8 mouse cellular contexts compared by ENCODE assay signal in the genomic region with DNA sequence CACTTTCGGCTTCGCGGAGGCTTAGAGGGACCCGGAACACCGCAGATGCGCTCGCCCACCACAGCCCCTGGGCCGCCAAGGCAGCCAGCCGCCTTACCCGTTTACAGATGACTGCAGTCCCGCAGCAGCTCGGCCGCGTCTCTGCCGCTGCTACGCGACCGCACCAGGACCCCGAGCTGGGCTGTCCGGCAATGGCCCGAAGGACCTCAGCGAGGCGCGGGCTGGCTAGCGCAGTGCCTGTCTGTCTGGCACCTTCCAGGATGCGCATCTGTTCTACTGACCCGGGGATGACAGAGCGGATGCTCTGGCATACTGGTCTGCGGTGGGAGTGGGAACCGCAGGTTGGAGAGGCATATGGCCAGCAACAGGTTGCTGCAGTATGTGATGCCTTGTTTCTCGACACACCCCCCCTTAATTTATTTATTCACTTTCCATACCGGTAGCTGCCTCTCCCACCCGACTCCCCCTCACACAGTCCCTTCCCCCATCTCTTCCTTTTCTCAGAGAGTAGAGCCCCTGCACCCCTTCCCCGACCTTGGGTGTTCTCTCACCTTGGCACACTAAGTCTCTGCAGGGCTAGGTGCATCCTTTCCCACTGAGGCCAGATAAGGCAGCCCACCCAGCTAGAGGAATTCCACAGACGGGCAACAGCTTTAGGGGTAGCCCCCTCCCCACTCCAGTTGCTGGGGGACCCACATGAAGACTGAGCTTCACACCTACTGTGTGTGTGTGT. TPM values are rescaled to one million over a fixed set of nuclear protein-coding genes. Genes with fewer than 3 reads are reported as not detected.
A peak's percentile ranks its signal among the peaks of the same experiment; 100 is the strongest.
DNase-seq lines count a peak whose midpoint lies in the region; ATAC-seq and TF ChIP-seq lines count a peak whose summit lies in the region.

TSS of gene Rabl2 (minus strand) at position 201 of the 733 bp plus-strand sequence.

- WGBS in cerebellum, adult 2 months: under 1% methylated on average over 35 of the region's 35 CpGs
- 2% methylated on average over 35 of the region's 35 CpGs for WGBS in forebrain, postnatal 0 days
- WGBS in lung, embryonic 15.5 days: under 1% methylated on average over 35 of the region's 35 CpGs

- H3K27ac ChIP-seq in MEL (ENCODE audit: control insufficient read depth, low read depth, low read length): no peak within 1 kb of the TSS
- peak within 1 kb of the TSS; percentile 36; the same call in 1 of the 2 replicates for H3K27ac ChIP-seq in cerebellum, adult 2 months (ENCODE audit: insufficient read depth, low read length)
- H3K27ac ChIP-seq in forebrain, postnatal 0 days (ENCODE audit: low read depth, low read length): peak within 1 kb of the TSS; percentile 80
- no peak within 1 kb of the TSS for H3K27ac ChIP-seq in lung, embryonic 15.5 days

- peak; percentile 85 for DNase-seq in MEL (ENCODE audit: low read depth, low spot score)
- peak; percentile 85 to 86 for DNase-seq in cerebellum, adult 2 months
- DNase-seq in forebrain, postnatal 0 days: peak; percentile 91
- peak; percentile 92 for DNase-seq in heart, postnatal 4 days
- peak; percentile 75 to 81 for DNase-seq in layer of hippocampus, adult 8-10 months (ENCODE audit: low spot score in 2 of 2)
- DNase-seq in ovary, adult 18-20 months (ENCODE audit: low spot score): peak; percentile 75
- DNase-seq in thymus, postnatal 0 days (ENCODE audit: low spot score): peak; percentile 67

- no peak for TF ChIP-seq CTCF in MEL (IDR thresholded peaks at IDR 0.05 in 2 of 3, conservative IDR thresholded peaks at IDR 0.05 in 1 of 3; ENCODE audit: control insufficient read depth in 1 of 3, insufficient read depth in 1 of 3, low read depth in 2 of 3, low read length in 3 of 3, poor library complexity in 1 of 3, severe bottlenecking in 1 of 3)
- TF ChIP-seq CTCF in cerebellum, adult 2 months (IDR thresholded peaks at IDR 0.05; ENCODE audit: borderline replicate concordance, insufficient read depth, low read depth, low read length): no peak
- peak; percentile 38; the same call in 1 of the 2 replicates for TF ChIP-seq CTCF in forebrain, postnatal 0 days (IDR thresholded peaks at IDR 0.05; ENCODE audit: low read depth)

- H3K9ac ChIP-seq in MEL (ENCODE audit: control insufficient read depth, low read depth, low read length, poor library complexity, severe bottlenecking): peak within 1 kb of the TSS; percentile 69
- peak within 1 kb of the TSS; percentile 72 for H3K9ac ChIP-seq in forebrain, postnatal 0 days
- peak within 1 kb of the TSS; percentile 69 for H3K9ac ChIP-seq in lung, embryonic 15.5 days

- H3K27me3 ChIP-seq in MEL (ENCODE audit: control insufficient read depth in 1 of 2, insufficient read depth in 2 of 2, low read length in 2 of 2): peaks cover 0 to 6% of the 10 kb centered on the region in 2 experiments; a peak in 2 of 4 replicates
- H3K27me3 ChIP-seq in cerebellum, adult 2 months (ENCODE audit: control insufficient read depth, insufficient read depth, low read length): no peaks in the 10 kb centered on the region
- no peaks in the 10 kb centered on the region for H3K27me3 ChIP-seq in forebrain, postnatal 0 days (ENCODE audit: insufficient read depth, low read length)
- H3K27me3 ChIP-seq in lung, embryonic 15.5 days: no peaks in the 10 kb centered on the region

- ATAC-seq in forebrain, postnatal 0 days: peak; percentile 96
- ATAC-seq in lung, embryonic 15.5 days (ENCODE audit: borderline replicate concordance, extremely low read depth, low FRiP score, low TSS enrichment): peak; percentile 93

- H3K4me1 ChIP-seq in MEL (ENCODE audit: control insufficient read depth in 1 of 2, insufficient read depth in 2 of 2, low read length in 2 of 2): no peaks in the 10 kb centered on the region
- no peaks in the 10 kb centered on the region; the same call in 1 of the 2 replicates for H3K4me1 ChIP-seq in cerebellum, adult 2 months (ENCODE audit: control insufficient read depth, insufficient read depth, low read length)
- peaks cover 5% of the 10 kb centered on the region; the same call in 1 of the 2 replicates for H3K4me1 ChIP-seq in forebrain, postnatal 0 days (ENCODE audit: insufficient read depth)
- peaks cover 15% of the 10 kb centered on the region for H3K4me1 ChIP-seq in lung, embryonic 15.5 days

- peak within 1 kb of the TSS; percentile 91 for H3K4me2 ChIP-seq in forebrain, postnatal 0 days (ENCODE audit: low read depth)
- H3K4me2 ChIP-seq in lung, embryonic 15.5 days: peak within 1 kb of the TSS; percentile 87

- TF ChIP-seq EP300 in MEL (IDR thresholded peaks at IDR 0.05; ENCODE audit: low read depth in 1 of 2, low read length in 2 of 2): no peak

- no peak for TF ChIP-seq RAD21 in MEL (IDR thresholded peaks at IDR 0.05; ENCODE audit: low read depth, low read length)

- TF ChIP-seq POLR2A in MEL (IDR thresholded peaks at IDR 0.05; ENCODE audit: control insufficient read depth in 1 of 2, insufficient read depth in 1 of 2, low read depth in 1 of 2, low read length in 2 of 2, poor library complexity in 1 of 2): peak; percentile 31 to 52; a peak in 2 of 4 replicates
- TF ChIP-seq POLR2A in cerebellum, adult 2 months (IDR thresholded peaks at IDR 0.05; ENCODE audit: borderline replicate concordance, insufficient read depth, low read length): peak; percentile 76; the same call in 1 of the 2 replicates

- H3K4me3 ChIP-seq in MEL (ENCODE audit: control insufficient read depth in 1 of 2, insufficient read depth in 1 of 2, low read depth in 2 of 2, low read length in 2 of 2): peak within 1 kb of the TSS; percentile 76 to 77
- H3K4me3 ChIP-seq in cerebellum, adult 2 months (replicated peaks; ENCODE audit: insufficient read depth, low read depth, low read length): peak within 1 kb of the TSS; percentile 96
- H3K4me3 ChIP-seq in forebrain, postnatal 0 days (ENCODE audit: low read depth, low read length): peak within 1 kb of the TSS; percentile 70
- peak within 1 kb of the TSS; percentile 65 for H3K4me3 ChIP-seq in lung, embryonic 15.5 days

- peaks cover 0 to 3% of the 10 kb centered on the region in 2 experiments; a peak in 1 of 4 replicates for H3K36me3 ChIP-seq in MEL (ENCODE audit: control insufficient read depth in 1 of 2, insufficient read depth in 2 of 2, low read length in 2 of 2)
- peaks cover 7% of the 10 kb centered on the region; the same call in 1 of the 2 replicates for H3K36me3 ChIP-seq in forebrain, postnatal 0 days (ENCODE audit: insufficient read depth)
- H3K36me3 ChIP-seq in lung, embryonic 15.5 days: no peaks in the 10 kb centered on the region

- no peaks in the 10 kb centered on the region for H3K79me2 ChIP-seq in MEL (ENCODE audit: control insufficient read depth, insufficient read depth, low read length, poor library complexity)

- H3K9me3 ChIP-seq in MEL (replicated peaks; ENCODE audit: insufficient read depth, low read length): no peaks in the 10 kb centered on the region
- no peaks in the 10 kb centered on the region for H3K9me3 ChIP-seq in forebrain, postnatal 0 days (ENCODE audit: low read length)
- H3K9me3 ChIP-seq in lung, embryonic 15.5 days: no peaks in the 10 kb centered on the region

TF ChIP-seq in MEL, 35 proteins besides CTCF, POLR2A, EP300 and RAD21:
- TF ChIP-seq KAT2A (conservative IDR thresholded peaks at IDR 0.05; ENCODE audit: low read depth, low read length): no peak
- peak; percentile 96 for TF ChIP-seq SIN3A (IDR thresholded peaks at IDR 0.05; ENCODE audit: low read length)
- peak; percentile 94 for TF ChIP-seq MAX (IDR thresholded peaks at IDR 0.05; ENCODE audit: low read length)
- peak; percentile 79; the same call in 1 of the 2 replicates for TF ChIP-seq MXI1 (IDR thresholded peaks at IDR 0.05; ENCODE audit: low read depth, low read length)
- no peak for TF ChIP-seq MYC (IDR thresholded peaks at IDR 0.05; ENCODE audit: low read depth, low read length)
- peak; percentile 82 for TF ChIP-seq HCFC1 (IDR thresholded peaks at IDR 0.05; ENCODE audit: low read depth, low read length)

RNA-seq across cellular contexts. Expression of gene Rabl2, which starts in this region (rescaled TPM):
- total RNA-seq in MEL (2012; rRNA removed): 3.0 and 3.3 TPM in 2 replicates
- 10 to 100 TPM in 1 of 2 experiments, not detected in 1; 10.6 TPM for polyA plus RNA-seq in MEL (2012; ENCODE audit: insufficient read depth in 1 of 2, insufficient read length in 2 of 2, low read depth in 1 of 2, low replicate concordance in 2 of 2, missing spikeins in 1 of 2)
- polyA plus RNA-seq in cerebellum, adult 2 months (2012; rRNA removed): 79.8 and 83.4 TPM in 2 replicates
- 38.6 and 51.3 TPM in 2 replicates for total RNA-seq in forebrain, postnatal 0 days (2014; rRNA removed)
- 62.4 and 62.6 TPM in 2 replicates for polyA plus RNA-seq in forebrain, postnatal 0 days (2015; fragmentation: Nextera tagmentation; extraction: Ambion mirVana)
- total RNA-seq in heart, postnatal 4 days (2021): 1 to 10 TPM; 6.9 to 8.3 TPM
- total RNA-seq in layer of hippocampus, adult 8-10 months (2022): 10 to 100 TPM; 27.2 to 41.2 (median 32.7) TPM
- polyA plus RNA-seq in lung, embryonic 15.5 days (2015; fragmentation: Nextera tagmentation; extraction: Ambion mirVana): 45.9 and 46.2 TPM in 2 replicates
- 13.0 and 15.7 TPM in 2 replicates for polyA plus RNA-seq in thymus, postnatal 0 days (2015; fragmentation: Nextera tagmentation; extraction: Ambion mirVana)

Comparison
In these comparisons a context has a peak if more than half of its experiments do, and no peak if none do; other contexts are left out.
1. H3K27ac ChIP-seq: peak in cerebellum, adult 2 months (single experiment) and forebrain, postnatal 0 days (single experiment); none in MEL (single experiment) and lung, embryonic 15.5 days (single experiment).
2. Peak in every context shown above with its lines, with median percentiles within 50 percentile points of each other: DNase-seq, H3K4me3 ChIP-seq and H3K9ac ChIP-seq.